Mouse (Mus musculus) E14TG2a.4 (cell line): Measurements from ENCODE around the gene Pfkfb2.

ENCODE experiments used
- CTCF ChIP-seq: conservative IDR thresholded peaks from 2 replicates; pipeline ENCODE4 v1.5.1; 2014; ENCODE audit warnings: low read length
- POU5F1 ChIP-seq: IDR thresholded peaks from 2 replicates; pipeline ENCODE4 v1.6.1; 2014; ENCODE audit warnings: low read length, borderline replicate concordance

- no peak for TF ChIP-seq CTCF
- no peak for TF ChIP-seq POU5F1
Measured at GRCm38 (mm10) chr1:130733671-130734070, 4.6 kb upstream of the Pfkfb2 start.
